Mouse (Mus musculus): Measurements from ENCODE around the gene Phf13.

GRCm38 (mm10) chr4:152011171-152011760, 15.2 kb upstream of the Phf13 start:
- TF ChIP-seq CTCF (IDR thresholded peaks at IDR 0.05) (no peak), EP300 (IDR thresholded peaks at IDR 0.05) (0 out of 2 replicates have a peak, but pooled peaks have one; percentile 29)
